Mouse (Mus musculus) olfactory bulb, adult 2 months (tissue): Measurements from ENCODE around the gene Vps72.

Experiments
- CTCF ChIP-seq: fragments of 200-500 bp; IDR thresholded peaks from 2 replicates; pipeline ENCODE4 v1.5.1; 2012; ENCODE audit warnings: low read depth, mild to moderate bottlenecking, low read length, moderate library complexity; ENCODE audit not compliant: insufficient read depth
- POLR2A ChIP-seq: fragments of 200-500 bp; IDR thresholded peaks from 2 replicates; pipeline ENCODE4 v1.6.1; 2012; ENCODE audit warnings: mild to moderate bottlenecking, low read depth, low read length, moderate library complexity; ENCODE audit not compliant: insufficient read depth

GRCm38 (mm10) chr3:95121580-95121979 lies 10.8 kb downstream of the Vps72 start:
- TF ChIP-seq CTCF (no peak), POLR2A (no peak)
